Mouse (Mus musculus) heart, embryonic 10.5 days (tissue): ENCODE results near the gene Brpf3. TPM values are rescaled to one million over a fixed set of nuclear protein-coding genes. Genes with fewer than 3 reads are reported as not detected.
A peak's percentile ranks its signal among the peaks of the same experiment; 100 is the strongest.
"Not testable (repeated sequence)": the region's sequence is repeated elsewhere in the genome, so short reads cannot be mapped to it uniquely, and the experiment has no call there.

Source experiments
- DNase-seq: peaks from one replicate; pipeline ENCODE4 v3.0.0-alpha.2; 2017; ENCODE audit warnings: low spot score
- H3K27ac ChIP-seq: fragments of 300-500 bp; sonication (generic); 2 replicates; pipeline ENCODE4 v1.5.1; 2016; ENCODE audit warnings: mild to moderate bottlenecking
- H3K27me3 ChIP-seq: fragments of 300-500 bp; sonication (generic); 2 replicates; pipeline ENCODE4 v1.6.1; 2016; ENCODE audit warnings: mild to moderate bottlenecking; ENCODE audit not compliant: poor library complexity, insufficient read depth, severe bottlenecking
- H3K36me3 ChIP-seq: fragments of 300-500 bp; sonication (generic); 2 replicates; pipeline ENCODE4 v1.6.1; 2016; ENCODE audit warnings: mild to moderate bottlenecking, moderate library complexity
- H3K4me1 ChIP-seq: fragments of 300-500 bp; sonication (generic); 2 replicates; pipeline ENCODE4 v1.6.1; 2016; ENCODE audit warnings: mild to moderate bottlenecking
- H3K4me3 ChIP-seq: fragments of 300-500 bp; sonication (generic); 2 replicates; pipeline ENCODE4 v1.5.1; 2016; ENCODE audit warnings: mild to moderate bottlenecking, moderate library complexity
- H3K9me3 ChIP-seq: fragments of 300-500 bp; sonication (generic); 2 replicates; pipeline ENCODE4 v1.6.1; 2016; ENCODE audit warnings: mild to moderate bottlenecking, moderate library complexity
- WGBS: fragments of 180-500 bp; shearing (Covaris S2); methylation state at CpG from one replicate; pipeline ENCODE4 v1.1.7; 2016; 5-methylcytosine and 5-hydroxymethylcytosine counted together
- polyA plus RNA-seq: library from polyadenylated mRNA; unstranded; fragments of >200 nt; fragmentation: Nextera tagmentation; extraction: Ambion mirVana; gene quantifications from 2 replicates; pipeline ENCODE4 v1.2.1, GENCODE M21; 2016

Brpf3 gene
- polyA plus RNA-seq, 1 experiment from 2014 or later, result 14.1 TPM

DNA sequence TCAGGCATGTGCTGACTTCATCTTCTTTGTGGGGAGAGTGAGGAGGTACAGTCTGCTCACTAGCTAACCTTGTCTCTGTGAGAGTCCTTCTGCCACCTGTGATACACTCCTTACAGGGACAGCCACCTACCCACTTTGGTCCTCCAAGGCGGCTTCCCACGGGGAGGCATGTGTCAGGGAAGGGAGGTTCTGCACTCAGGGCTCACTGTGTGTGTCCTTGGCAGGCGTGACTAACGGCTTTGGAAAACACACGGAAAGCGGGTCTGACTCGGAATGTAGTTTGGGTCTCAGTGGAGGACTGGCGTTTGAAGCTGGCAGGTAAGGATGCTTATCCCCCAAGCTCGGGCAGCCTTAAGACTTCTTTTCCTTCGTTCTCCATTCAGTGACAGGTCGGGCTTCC lies 22.9 kb downstream of the Brpf3 start:
- DNase-seq, result no peak
- Histone ChIP-seq H3K4me3 (no peak overlapping the region), H3K27me3 (no peaks in the 10 kb centered on the region), H3K36me3 (peaks cover 97% of the 10 kb centered on the region), H3K27ac (peak overlapping the region; percentile 75), H3K9me3 (no peaks in the 10 kb centered on the region), H3K4me1 (peaks cover 23% of the 10 kb centered on the region)
- WGBS, result 85% methylated on average over 11 of the region's 11 CpGs

DNA sequence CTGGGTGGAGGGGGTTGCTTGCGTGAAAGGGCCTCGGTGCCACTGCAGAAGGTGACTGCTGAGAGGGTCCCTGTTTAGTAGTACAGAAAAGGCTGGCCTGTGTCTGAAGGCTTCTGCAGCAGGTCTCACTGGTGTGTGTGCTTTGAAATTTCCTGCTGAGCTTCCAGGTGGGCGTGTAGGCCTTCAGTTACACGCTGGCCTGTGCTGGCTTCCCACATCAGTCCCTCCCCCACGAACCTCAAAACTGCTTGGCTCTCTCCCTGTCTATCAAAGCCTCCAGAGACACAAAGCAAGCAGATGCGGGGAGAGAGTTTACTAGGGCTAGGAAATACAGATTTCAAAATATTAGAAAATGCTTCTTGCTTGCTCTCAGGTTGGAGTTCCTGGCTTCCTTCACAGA lies 24.0 kb downstream of the Brpf3 start:
- Histone ChIP-seq H3K27ac (peak overlapping the region; percentile 75; the same call in 1 of the 2 replicates), H3K4me3 (no peak overlapping the region)

DNA sequence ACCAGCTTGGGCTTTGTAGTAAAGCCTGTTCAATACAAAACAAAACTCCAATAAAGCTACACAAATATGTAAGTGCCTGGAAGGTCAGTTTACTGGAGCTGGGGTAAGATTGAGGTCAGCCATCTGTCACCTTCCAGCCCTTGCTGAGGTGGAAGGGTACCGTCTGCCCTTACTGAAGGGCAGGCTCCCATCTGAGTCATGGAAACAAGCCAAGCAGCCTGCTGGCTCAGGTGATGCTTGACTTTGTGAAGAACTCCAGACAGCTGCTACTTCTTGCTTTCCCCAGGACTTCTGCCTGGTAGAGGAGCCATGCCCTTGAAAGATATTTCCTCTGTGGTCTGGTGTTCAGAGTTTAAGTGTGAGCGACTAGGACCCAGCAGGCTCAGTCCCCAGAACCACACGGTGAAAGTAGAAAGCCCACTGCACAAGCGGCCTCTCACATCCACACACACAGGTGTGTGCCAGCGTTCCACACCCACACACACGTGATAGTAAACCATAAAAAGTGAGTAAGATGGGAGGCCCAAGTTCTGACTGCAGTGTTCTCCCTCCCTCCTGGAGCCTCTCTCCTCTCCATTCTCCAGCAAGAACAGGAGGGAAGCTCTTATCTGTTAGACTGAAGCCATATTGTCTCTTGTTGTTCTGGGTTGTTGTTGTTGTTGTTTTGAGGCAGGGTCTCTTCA lies 24.6 kb downstream of the Brpf3 start:
- Histone ChIP-seq H3K27me3 (no peaks in the 10 kb centered on the region), H3K4me1 (peaks cover 34% of the 10 kb centered on the region), H3K36me3 (peaks cover 96% of the 10 kb centered on the region), H3K27ac (peak overlapping the region; percentile 75), H3K9me3 (no peaks in the 10 kb centered on the region), H3K4me3 (no peak overlapping the region)
- no peak for DNase-seq
- 87% methylated on average over 6 of the region's 6 CpGs for WGBS

More for the DNA sequence above, 24.0 kb downstream of the Brpf3 start:
- Histone ChIP-seq H3K27me3 (no peaks in the 10 kb centered on the region), H3K36me3 (peaks cover 96% of the 10 kb centered on the region), H3K9me3 (no peaks in the 10 kb centered on the region), H3K4me1 (peaks cover 30% of the 10 kb centered on the region)
- WGBS, result 80% methylated on average over 6 of the region's 6 CpGs
- DNase-seq, result no peak

DNA sequence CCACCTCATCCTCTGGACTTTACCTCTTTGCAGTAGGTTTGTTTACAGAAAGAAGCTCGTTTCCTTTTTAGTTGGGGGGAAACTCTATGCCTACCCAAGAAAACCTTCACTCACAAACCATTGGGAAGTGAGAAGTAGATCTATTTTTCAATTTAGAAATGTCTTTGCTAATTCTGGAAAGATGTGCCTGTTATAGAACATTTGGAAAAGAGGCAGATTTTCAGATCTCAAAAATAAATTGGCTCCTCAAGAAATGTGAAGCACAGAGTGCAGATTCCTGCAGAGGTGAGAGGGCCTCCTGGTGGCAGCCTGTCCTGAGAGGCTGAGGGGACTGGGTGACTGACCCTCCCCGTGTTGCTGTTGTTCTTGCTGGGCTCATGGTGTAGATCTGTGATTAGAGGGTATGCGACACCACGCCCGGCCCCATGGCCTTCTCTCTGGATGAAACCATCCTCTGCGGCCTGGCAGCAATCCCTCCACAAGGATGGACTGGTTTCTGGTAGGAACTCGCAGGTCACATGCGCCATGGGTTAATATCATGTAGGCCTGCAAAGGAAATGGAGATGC lies 26.9 kb downstream of the Brpf3 start:
- Histone ChIP-seq H3K4me3 (no peak overlapping the region), H3K36me3 (peaks cover 94% of the 10 kb centered on the region), H3K27ac (no peak overlapping the region), H3K9me3 (no peaks in the 10 kb centered on the region), H3K27me3 (no peaks in the 10 kb centered on the region), H3K4me1 (peaks cover 49% of the 10 kb centered on the region)
- no peak for DNase-seq
- 82% methylated on average over 8 of the region's 8 CpGs for WGBS

DNA sequence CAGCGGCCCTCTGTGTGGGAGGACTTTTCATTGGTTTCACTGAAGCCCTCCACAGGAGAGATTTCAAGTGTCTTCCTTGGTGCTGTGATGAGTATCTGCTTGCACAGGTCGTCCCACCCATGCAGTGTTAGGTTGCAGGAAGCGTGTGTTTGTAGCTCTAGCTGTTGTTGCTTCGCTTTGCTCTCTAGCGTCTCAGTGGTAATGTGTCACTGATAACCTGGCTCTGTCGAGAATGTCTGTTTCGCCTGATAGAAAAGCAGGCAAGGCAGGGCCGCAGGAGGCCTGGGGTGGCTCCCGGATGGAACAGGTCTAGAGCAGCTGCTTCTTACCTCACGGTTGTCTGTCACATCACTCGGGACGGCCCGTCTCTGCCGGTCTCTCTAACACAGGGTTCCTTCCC lies 28.2 kb downstream of the Brpf3 start:
- Histone ChIP-seq H3K27me3 (no peaks in the 10 kb centered on the region), H3K36me3 (peaks cover 91% of the 10 kb centered on the region), H3K4me3 (no peak overlapping the region), H3K27ac (peak overlapping the region; percentile 64), H3K9me3 (no peaks in the 10 kb centered on the region), H3K4me1 (peaks cover 58% of the 10 kb centered on the region)
- DNase-seq, result peak; percentile 94
- 51% methylated on average over 14 of the region's 14 CpGs for WGBS

GRCm38 (mm10) chr17:28831065-28831464 lies 30.2 kb downstream of the Brpf3 start:
- H3K4me3 ChIP-seq, result no peak overlapping the region
- H3K36me3 ChIP-seq, result peaks cover 87% of the 10 kb centered on the region
- H3K9me3 ChIP-seq, result no peaks in the 10 kb centered on the region
- DNase-seq, result no peak
- peak overlapping the region; percentile 67 for H3K27ac ChIP-seq
- peaks cover 58% of the 10 kb centered on the region for H3K4me1 ChIP-seq
- H3K27me3 ChIP-seq, result no peaks in the 10 kb centered on the region
- WGBS, result 81% methylated on average over 8 of the region's 8 CpGs

DNA sequence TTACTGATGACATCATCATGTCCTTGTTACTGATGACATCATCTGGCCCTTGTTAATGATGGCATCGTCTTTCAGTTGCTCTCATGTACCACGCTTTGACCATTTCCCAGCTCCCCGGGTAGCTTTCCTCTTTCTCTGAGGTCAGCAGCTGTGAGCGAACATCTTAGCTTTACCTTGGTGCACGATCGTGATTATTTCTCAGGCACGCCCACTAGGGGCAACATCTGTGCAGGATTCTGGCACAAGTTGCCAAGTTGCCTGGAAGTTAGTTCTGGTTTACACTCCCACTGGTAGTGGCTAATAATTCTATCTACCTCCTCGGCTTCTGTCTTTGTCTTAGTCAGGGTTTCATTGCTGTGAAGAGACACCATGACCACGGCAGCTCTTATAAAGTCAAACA lies 31.1 kb downstream of the Brpf3 start:
- H3K27me3 ChIP-seq, result no peaks in the 10 kb centered on the region
- H3K9me3 ChIP-seq, result no peaks in the 10 kb centered on the region
- peaks cover 68% of the 10 kb centered on the region for H3K4me1 ChIP-seq
- no peak overlapping the region for H3K4me3 ChIP-seq
- DNase-seq, result no peak
- H3K27ac ChIP-seq, result peak overlapping the region; percentile 60; the same call in 1 of the 2 replicates
- 82% methylated on average over 9 of the region's 9 CpGs for WGBS
- peaks cover 89% of the 10 kb centered on the region for H3K36me3 ChIP-seq

- peak overlapping the region; percentile 60; the same call in 1 of the 2 replicates for H3K27ac ChIP-seq
- no peaks in the 10 kb centered on the region for H3K9me3 ChIP-seq
- H3K4me3 ChIP-seq, result no peak overlapping the region
- DNase-seq, result peak; percentile 92
- peaks cover 89% of the 10 kb centered on the region for H3K36me3 ChIP-seq
- H3K4me1 ChIP-seq, result peaks cover 68% of the 10 kb centered on the region
- no peaks in the 10 kb centered on the region for H3K27me3 ChIP-seq
- 60% methylated on average over 3 of the region's 3 CpGs for WGBS
These were observed 32.0 kb downstream of the Brpf3 start for GRCm38 (mm10) chr17:28832875-28833274.

DNA sequence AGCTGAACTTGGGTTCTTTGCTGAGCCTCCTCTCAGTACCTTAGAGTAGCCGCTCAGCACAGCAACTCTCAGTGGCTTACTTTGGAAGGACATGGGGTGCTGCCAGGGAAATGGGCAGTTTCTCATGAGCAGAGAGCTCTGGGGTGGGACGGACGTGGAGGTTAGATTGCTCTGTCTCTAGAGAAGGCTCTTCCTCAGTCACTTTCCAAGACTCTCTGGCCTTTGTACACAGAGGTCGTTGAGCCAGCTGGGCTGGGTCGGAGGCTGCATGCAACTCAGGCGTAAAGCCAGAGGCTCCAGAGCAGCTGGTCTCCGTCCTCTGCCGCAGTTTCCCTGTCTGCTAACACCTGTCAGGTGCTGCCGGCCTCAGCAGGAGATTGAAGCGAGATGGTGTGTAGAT lies 33.8 kb downstream of the Brpf3 start:
- peaks cover 91% of the 10 kb centered on the region for H3K36me3 ChIP-seq
- WGBS, result 54% methylated on average over 10 of the region's 10 CpGs
- DNase-seq, result no peak
- H3K9me3 ChIP-seq, result no peaks in the 10 kb centered on the region
- peak overlapping the region; percentile 8 for H3K27ac ChIP-seq
- H3K4me3 ChIP-seq, result no peak overlapping the region
- H3K27me3 ChIP-seq, result no peaks in the 10 kb centered on the region
- H3K4me1 ChIP-seq, result peaks cover 60% of the 10 kb centered on the region

DNA sequence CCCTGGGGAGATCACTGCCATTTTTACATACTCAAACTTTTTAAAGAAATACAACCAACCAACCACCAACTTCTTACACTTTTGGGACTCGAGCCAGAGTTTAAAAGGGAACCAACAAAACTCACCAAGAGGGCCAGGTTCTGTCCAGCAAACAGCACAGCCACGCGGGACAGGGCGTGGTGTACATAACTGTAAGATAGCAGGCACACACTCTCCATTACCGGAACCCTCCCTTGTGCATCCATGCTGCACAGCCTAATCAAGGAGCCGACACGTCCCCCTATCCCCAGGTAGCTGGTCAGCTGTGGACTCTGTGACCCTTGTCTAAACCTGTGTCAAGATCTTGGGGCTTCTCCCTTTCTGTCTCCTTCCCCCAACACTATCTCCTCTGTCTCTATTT lies 37.0 kb downstream of the Brpf3 start:
- no peaks in the 10 kb centered on the region for H3K27me3 ChIP-seq
- H3K4me3 ChIP-seq, result no peak overlapping the region
- H3K27ac ChIP-seq, result no peak overlapping the region
- no peaks in the 10 kb centered on the region for H3K9me3 ChIP-seq
- H3K4me1 ChIP-seq, result peaks cover 34% of the 10 kb centered on the region
- H3K36me3 ChIP-seq, result peaks cover 67% of the 10 kb centered on the region
- WGBS, result 82% methylated on average over 7 of the region's 7 CpGs
- no peak for DNase-seq

- not testable (repeated sequence) for H3K27me3 ChIP-seq, H3K4me3 ChIP-seq, H3K9me3 ChIP-seq, H3K27ac ChIP-seq, H3K4me1 ChIP-seq, DNase-seq
- 95% methylated on average over 4 of the region's 4 CpGs for WGBS
- H3K36me3 ChIP-seq, result peaks cover 33% of the 10 kb centered on the region
These were observed 41.1 kb downstream of the Brpf3 start for GRCm38 (mm10) chr17:28841947-28842346.

DNA sequence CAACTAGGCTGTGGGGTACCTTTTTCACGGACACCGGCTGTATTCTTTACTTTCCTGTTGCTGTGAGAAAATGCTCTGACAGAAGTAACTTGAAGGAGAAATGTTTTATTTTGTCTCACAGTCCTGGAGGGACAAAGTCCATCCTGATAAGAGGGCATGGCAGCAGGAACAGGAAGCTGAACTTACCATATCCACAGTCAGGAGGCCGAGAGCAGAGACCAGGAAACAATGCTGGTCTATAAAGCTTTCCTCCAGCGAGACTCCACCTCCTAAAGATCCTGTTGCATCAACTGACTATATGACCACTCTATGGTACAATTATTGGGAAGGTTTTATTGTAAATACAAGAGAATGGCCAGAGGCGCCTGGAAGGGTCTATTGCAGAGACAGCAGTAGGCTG lies 42.8 kb downstream of the Brpf3 start:
- H3K4me3 ChIP-seq, result no peak overlapping the region
- no peaks in the 10 kb centered on the region for H3K9me3 ChIP-seq
- no peak overlapping the region for H3K27ac ChIP-seq
- peaks cover 16% of the 10 kb centered on the region for H3K36me3 ChIP-seq
- DNase-seq, result no peak
- peaks cover 13% of the 10 kb centered on the region for H3K4me1 ChIP-seq
- 80% methylated on average over 5 of the region's 5 CpGs for WGBS
- no peaks in the 10 kb centered on the region for H3K27me3 ChIP-seq

GRCm38 (mm10) chr17:28846974-28847617 lies 46.2 kb downstream of the Brpf3 start:
- Histone ChIP-seq H3K4me3 (0 out of 2 replicates have a peak overlapping the region, but pooled peaks have one; percentile 3), H3K4me1 (peaks cover 13% of the 10 kb centered on the region), H3K27me3 (peaks cover 7% of the 10 kb centered on the region; the same call in 1 of the 2 replicates), H3K36me3 (no peaks in the 10 kb centered on the region), H3K9me3 (no peaks in the 10 kb centered on the region), H3K27ac (peak overlapping the region; percentile 33)
- DNase-seq, result peak; percentile 87
- WGBS, result 21% methylated on average over 11 of the region's 11 CpGs
